In genomic region chr1:83146547-83146946, GRCm38 (mm10) we compare ENCODE assay signal across 31 mouse cellular contexts. TPM values are rescaled to one million over a fixed set of nuclear protein-coding genes. Genes with fewer than 3 reads are reported as not detected.
DNase-seq lines count a peak whose midpoint lies in the region; ATAC-seq lines count a peak whose summit lies in the region.
"Had no signal": no experiment of that assay in that cellular context is flagged by ENCODE, and none has a peak within 500 bp of the region (broad histone marks: within the 10 kb centered on the region; RNA-seq: fewer than 3 reads in every experiment).

No protein-coding gene starts in this region.

- no peak overlapping the region for H3K4me3 ChIP-seq in intestine, embryonic 15.5 days (replicated peaks)
- H3K4me3 ChIP-seq in stomach, embryonic 15.5 days (replicated peaks) = no peak overlapping the region
- no peak overlapping the region for H3K4me3 ChIP-seq in forebrain, embryonic 16.5 days (replicated peaks; ENCODE audit: low read length)
- H3K4me3 ChIP-seq: embryonic facial prominence, embryonic 10.5 days; embryonic facial prominence, embryonic 13.5 days; erythroblast, embryonic 14.5 days; forebrain, embryonic 12.5 days; hindbrain, embryonic 12.5 days; hindbrain, embryonic 15.5 days had no signal

- H3K4me1 ChIP-seq in intestine, embryonic 15.5 days (replicated peaks) = no peaks in the 10 kb centered on the region
- H3K4me1 ChIP-seq in stomach, embryonic 15.5 days = no peaks in the 10 kb centered on the region
- H3K4me1 ChIP-seq in forebrain, embryonic 16.5 days (replicated peaks; ENCODE audit: control insufficient read depth, insufficient read depth, low read length) = no peaks in the 10 kb centered on the region
- H3K4me1 ChIP-seq: embryonic facial prominence, embryonic 10.5 days; embryonic facial prominence, embryonic 13.5 days; forebrain, embryonic 12.5 days; hindbrain, embryonic 12.5 days; hindbrain, embryonic 15.5 days had no signal

- H3K9ac ChIP-seq in intestine, embryonic 15.5 days = no peak overlapping the region
- H3K9ac ChIP-seq in stomach, embryonic 15.5 days = no peak overlapping the region
- no peak overlapping the region for H3K9ac ChIP-seq in forebrain, embryonic 16.5 days (replicated peaks; ENCODE audit: low read depth, low read length)
- H3K9ac ChIP-seq: embryonic facial prominence, embryonic 13.5 days; forebrain, embryonic 12.5 days; forebrain, postnatal 0 days; hindbrain, embryonic 12.5 days; hindbrain, embryonic 15.5 days had no signal

- H3K9me3 ChIP-seq in intestine, embryonic 15.5 days = no peaks in the 10 kb centered on the region
- no peaks in the 10 kb centered on the region for H3K9me3 ChIP-seq in stomach, embryonic 15.5 days
- H3K9me3 ChIP-seq in forebrain, embryonic 16.5 days (ENCODE audit: control insufficient read depth, low read length) = no peaks in the 10 kb centered on the region
- H3K9me3 ChIP-seq: embryonic facial prominence, embryonic 10.5 days; embryonic facial prominence, embryonic 13.5 days; forebrain, embryonic 12.5 days; hindbrain, embryonic 12.5 days; hindbrain, embryonic 15.5 days had no signal

- 0 out of 2 replicates have a peak overlapping the region, but pooled peaks have one; percentile 7 for H3K27ac ChIP-seq in intestine, embryonic 15.5 days
- H3K27ac ChIP-seq in stomach, embryonic 15.5 days = peak overlapping the region; percentile 42; the same call in 1 of the 2 replicates
- H3K27ac ChIP-seq in forebrain, embryonic 16.5 days (ENCODE audit: low read length) = no peak overlapping the region
- H3K27ac ChIP-seq: embryonic facial prominence, embryonic 10.5 days; embryonic facial prominence, embryonic 13.5 days; forebrain, embryonic 12.5 days; hindbrain, embryonic 12.5 days; hindbrain, embryonic 15.5 days had no signal

- DNase-seq in large intestine, adult 2 months (ENCODE audit: low read depth, low spot score) = peak; percentile 52
- DNase-seq in gastrocnemius, adult 18-20 months (ENCODE audit: low spot score) = no peak
- DNase-seq: adrenal gland, adult 8-10 months; adrenal gland, postnatal 25 days; cerebellum, adult 11-12 months; cerebellum, adult 8-10 months; cerebellum, postnatal 10 days; cerebellum, postnatal 36 days; embryo, embryonic 11 days; forebrain, postnatal 0 days; gastrocnemius, postnatal 14 days; heart, adult 11 months had no signal

- 62% methylated on average over 2 of the region's 2 CpGs for WGBS in intestine, embryonic 15.5 days
- 36% methylated on average over 2 of the region's 2 CpGs for WGBS in large intestine, adult 2 months
- 71% methylated on average over 2 of the region's 2 CpGs for WGBS in stomach, embryonic 15.5 days
- WGBS in forebrain, embryonic 16.5 days = 88% methylated on average over 2 of the region's 2 CpGs

- no peak overlapping the region for H3K4me2 ChIP-seq in intestine, embryonic 15.5 days (replicated peaks)
- H3K4me2 ChIP-seq in stomach, embryonic 15.5 days = no peak overlapping the region
- no peak overlapping the region for H3K4me2 ChIP-seq in forebrain, embryonic 16.5 days (ENCODE audit: low read length)
- H3K4me2 ChIP-seq: embryonic facial prominence, embryonic 13.5 days; forebrain, embryonic 12.5 days; heart, embryonic 11.5 days; hindbrain, embryonic 12.5 days; hindbrain, embryonic 15.5 days had no signal

- peak; percentile 90 for ATAC-seq in intestine, embryonic 15.5 days
- peak; percentile 87 for ATAC-seq in stomach, embryonic 15.5 days (ENCODE audit: insufficient read depth, low FRiP score, low read depth)
- ATAC-seq in forebrain, embryonic 16.5 days = no peak
- no peak for ATAC-seq in frontal cortex, adult (ENCODE audit: low TSS enrichment)
- ATAC-seq: activated CD4-positive, CD25-positive, alpha-beta regulatory T cell, adult 4 months; forebrain, postnatal 0 days had no signal

- no peaks in the 10 kb centered on the region for H3K27me3 ChIP-seq in intestine, embryonic 15.5 days (replicated peaks)
- no peaks in the 10 kb centered on the region for H3K27me3 ChIP-seq in stomach, embryonic 15.5 days (replicated peaks)
- H3K27me3 ChIP-seq in forebrain, embryonic 16.5 days (replicated peaks; ENCODE audit: control insufficient read depth, insufficient read depth, low read length) = no peaks in the 10 kb centered on the region
- H3K27me3 ChIP-seq: embryonic facial prominence, embryonic 13.5 days; forebrain, embryonic 12.5 days; hindbrain, embryonic 12.5 days; hindbrain, embryonic 15.5 days had no signal

- H3K36me3 ChIP-seq in intestine, embryonic 15.5 days = no peaks in the 10 kb centered on the region
- no peaks in the 10 kb centered on the region for H3K36me3 ChIP-seq in stomach, embryonic 15.5 days
- no peaks in the 10 kb centered on the region for H3K36me3 ChIP-seq in forebrain, embryonic 16.5 days (ENCODE audit: control insufficient read depth, insufficient read depth)
- H3K36me3 ChIP-seq: embryonic facial prominence, embryonic 10.5 days; embryonic facial prominence, embryonic 13.5 days; forebrain, embryonic 12.5 days; hindbrain, embryonic 12.5 days; hindbrain, embryonic 15.5 days had no signal

RNA-seq across cellular contexts. Expression of gene Daw1, which starts 13.0 kb away (rescaled TPM):
- 0.18 TPM in 1 of 2 replicates, not detected in the other for polyA plus RNA-seq in intestine, embryonic 15.5 days (2015; fragmentation: Nextera tagmentation; extraction: Ambion mirVana)
- not detected in 2 replicates for polyA plus RNA-seq in large intestine, adult 2 months (2012; rRNA removed)
- 0.08 and 0.23 TPM in 2 replicates for polyA plus RNA-seq in stomach, embryonic 15.5 days (2015; fragmentation: Nextera tagmentation; extraction: Ambion mirVana)
- not detected for total RNA-seq in gastrocnemius, adult 18-20 months (2021)
- 0.82 and 0.89 TPM in 2 replicates for polyA plus RNA-seq in forebrain, embryonic 16.5 days (2015; fragmentation: Nextera tagmentation; extraction: Ambion mirVana)
- total RNA-seq: adrenal gland, adult 8-10 months; adrenal gland, postnatal 25 days; ES-E14; gastrocnemius, postnatal 14 days; gastrocnemius, postnatal 4 days; heart, adult 8-10 months; heart, postnatal 25 days; hematopoietic stem cell, adult 5-6 weeks had no signal
- polyA plus RNA-seq: embryonic facial prominence, embryonic 10.5 days; embryonic facial prominence, embryonic 13.5 days; erythroblast, embryonic 14.5 days; heart, embryonic 11.5 days; heart, postnatal 0 days had no signal

RNA-seq across cellular contexts. Expression of gene Ccl20, which starts 30.0 kb away (rescaled TPM):
- polyA plus RNA-seq in intestine, embryonic 15.5 days (2015; fragmentation: Nextera tagmentation; extraction: Ambion mirVana) = 3.6 and 3.9 TPM in 2 replicates
- polyA plus RNA-seq in large intestine, adult 2 months (2012; rRNA removed) = 3.6 and 6.0 TPM in 2 replicates
- 7.2 and 8.6 TPM in 2 replicates for polyA plus RNA-seq in stomach, embryonic 15.5 days (2015; fragmentation: Nextera tagmentation; extraction: Ambion mirVana)
- not detected for total RNA-seq in gastrocnemius, adult 18-20 months (2021)
- polyA plus RNA-seq in forebrain, embryonic 16.5 days (2015; fragmentation: Nextera tagmentation; extraction: Ambion mirVana) = not detected in 2 replicates
- total RNA-seq: adrenal gland, adult 8-10 months; adrenal gland, postnatal 25 days; forebrain, postnatal 0 days; gastrocnemius, postnatal 14 days; gastrocnemius, postnatal 4 days; heart, adult 8-10 months; heart, postnatal 25 days; hematopoietic stem cell, adult 5-6 weeks had no signal
- polyA plus RNA-seq: cortical plate, adult 2 months; embryonic facial prominence, embryonic 10.5 days; embryonic facial prominence, embryonic 13.5 days; erythroblast, embryonic 14.5 days; forebrain, embryonic 12.5 days; heart, postnatal 0 days; hindbrain, embryonic 12.5 days; hindbrain, embryonic 15.5 days had no signal

Comparison
In these comparisons a context has a peak if more than half of its experiments do, and no peak if none do; other contexts are left out.
1. ATAC-seq: peak in intestine, embryonic 15.5 days (single experiment) and stomach, embryonic 15.5 days (single experiment); none in forebrain, embryonic 16.5 days (single experiment) and frontal cortex, adult (single experiment).